Mouse (Mus musculus): ENCODE measurements at regions not wholly inside any gene's neighbourhood (a gene's known extent, or its start where the extent isn't known, plus 50 kb on each side); places are given as distances from the start of the nearest gene placed in this dataset.

GRCm38 (mm10) chr7:135888598-135888997 lies 172.4 kb upstream of the Mki67 start:
- DNase-seq (ENCODE audit: low read depth): no peak

DNA sequence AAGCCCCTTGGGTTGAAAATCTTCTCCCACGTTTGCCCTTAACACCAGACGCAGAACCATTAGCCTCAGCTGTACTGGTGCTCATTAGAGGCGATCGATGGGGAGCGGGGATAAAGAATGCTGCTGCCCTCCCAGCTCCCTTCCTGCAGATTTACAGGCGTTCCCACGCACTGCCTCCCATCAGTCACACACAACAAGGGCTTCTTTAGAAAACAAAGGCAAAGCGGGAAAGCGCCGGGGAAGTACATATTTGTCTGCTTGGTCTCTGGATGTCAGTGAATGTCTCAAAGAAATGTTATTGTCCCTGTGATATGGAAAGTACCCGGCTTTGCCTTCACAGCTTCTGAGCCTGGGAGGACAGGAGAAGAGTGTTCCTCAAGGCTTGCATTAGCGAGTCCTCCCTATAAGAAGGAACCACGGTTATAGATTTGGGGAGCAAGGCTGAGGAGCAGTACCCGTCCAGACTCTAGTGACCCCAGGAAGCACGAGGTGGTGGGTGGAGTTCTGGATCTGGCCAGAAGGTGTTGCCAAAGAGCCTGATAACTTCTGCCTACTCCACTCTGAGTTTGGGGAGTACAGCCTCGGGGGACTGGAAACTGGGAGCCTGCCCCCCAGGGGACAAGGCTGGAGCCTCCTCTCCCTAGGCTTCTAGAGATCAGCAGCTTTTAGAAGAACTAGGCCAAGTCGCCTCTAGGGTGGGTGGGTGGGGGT lies 173.0 kb upstream of the Mki67 start:
- peak; percentile 5 for DNase-seq (ENCODE audit: low read depth)

GRCm38 (mm10) chr7:135898876-135899275 lies 182.7 kb upstream of the Mki67 start:
- DNase-seq (ENCODE audit: low read depth): no peak

GRCm38 (mm10) chr7:135899765-135900164 lies 183.6 kb upstream of the Mki67 start:
- no peak for DNase-seq (ENCODE audit: low read depth)

- DNase-seq (ENCODE audit: low read depth): no peak
Observed at GRCm38 (mm10) chr7:135900861-135901321, 184.7 kb upstream of the Mki67 start.

GRCm38 (mm10) chr7:135902106-135903055 lies 186.2 kb upstream of the Mki67 start:
- no peak for DNase-seq (ENCODE audit: low read depth)

DNA sequence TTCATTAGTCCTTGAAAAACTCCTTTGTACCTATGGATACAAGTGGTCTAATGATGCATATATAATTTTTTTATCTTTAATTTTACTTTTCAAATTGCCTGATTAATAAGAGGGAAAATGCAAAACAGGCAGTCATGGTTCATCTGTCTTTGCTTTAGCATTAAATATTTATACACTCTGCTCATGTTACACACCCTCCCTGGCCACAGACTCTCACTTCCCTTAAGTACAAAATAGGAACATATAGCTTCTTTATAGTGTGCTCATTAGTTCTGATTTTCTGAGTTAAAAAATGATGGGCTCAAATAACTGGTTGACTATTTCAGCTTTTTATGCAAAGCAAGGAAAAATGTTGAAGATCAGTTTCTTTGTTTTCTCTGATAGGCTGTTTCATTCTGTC lies 195.2 kb upstream of the Mki67 start:
- DNase-seq (ENCODE audit: low read depth): no peak

GRCm38 (mm10) chr7:135913923-135914634 lies 197.9 kb upstream of the Mki67 start:
- DNase-seq (ENCODE audit: low read depth): peak; percentile 22

DNA sequence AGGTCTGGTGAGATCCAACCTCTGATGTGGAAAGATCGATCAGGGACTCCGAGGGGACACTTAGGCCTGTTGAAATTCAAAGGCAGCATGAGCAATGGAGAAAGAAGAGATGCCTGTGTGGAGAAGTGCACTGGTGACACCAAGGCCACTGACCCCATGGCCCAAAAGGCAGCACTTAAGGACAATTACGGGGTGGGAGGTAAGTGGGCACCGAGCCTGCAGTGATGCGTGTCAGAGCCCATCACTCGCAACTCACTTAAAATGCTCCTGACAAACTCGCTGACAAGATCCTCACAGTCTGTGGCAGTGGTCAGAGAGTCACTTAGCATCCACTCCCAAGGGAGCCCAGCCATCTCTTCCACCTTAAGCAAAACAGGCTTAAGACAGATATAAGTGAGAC lies 207.7 kb upstream of the Mki67 start:
- no peak for DNase-seq (ENCODE audit: low read depth)

DNA sequence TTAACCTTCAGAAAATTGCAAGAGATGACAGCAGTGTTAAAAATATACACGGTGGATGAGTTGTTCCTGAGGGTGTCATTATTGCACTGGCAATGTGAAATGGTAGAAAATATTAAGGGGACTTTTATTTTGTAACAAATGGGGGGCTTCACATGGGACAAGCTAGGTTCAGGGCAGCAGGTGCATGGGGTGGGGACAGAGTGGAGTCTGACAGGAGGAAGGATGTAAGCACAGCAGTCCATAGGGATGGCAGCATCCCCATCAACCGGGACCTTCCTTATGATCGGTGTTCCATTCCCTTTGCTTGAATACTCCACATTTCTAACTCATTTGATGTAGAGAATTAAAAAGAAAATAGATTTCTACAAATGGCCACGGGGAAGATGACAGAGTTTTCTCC lies 208.5 kb upstream of the Mki67 start:
- DNase-seq (ENCODE audit: low read depth): no peak

- no peak for DNase-seq (ENCODE audit: low read depth)
Observed at GRCm38 (mm10) chr7:135930091-135930490, 213.9 kb upstream of the Mki67 start.

DNA sequence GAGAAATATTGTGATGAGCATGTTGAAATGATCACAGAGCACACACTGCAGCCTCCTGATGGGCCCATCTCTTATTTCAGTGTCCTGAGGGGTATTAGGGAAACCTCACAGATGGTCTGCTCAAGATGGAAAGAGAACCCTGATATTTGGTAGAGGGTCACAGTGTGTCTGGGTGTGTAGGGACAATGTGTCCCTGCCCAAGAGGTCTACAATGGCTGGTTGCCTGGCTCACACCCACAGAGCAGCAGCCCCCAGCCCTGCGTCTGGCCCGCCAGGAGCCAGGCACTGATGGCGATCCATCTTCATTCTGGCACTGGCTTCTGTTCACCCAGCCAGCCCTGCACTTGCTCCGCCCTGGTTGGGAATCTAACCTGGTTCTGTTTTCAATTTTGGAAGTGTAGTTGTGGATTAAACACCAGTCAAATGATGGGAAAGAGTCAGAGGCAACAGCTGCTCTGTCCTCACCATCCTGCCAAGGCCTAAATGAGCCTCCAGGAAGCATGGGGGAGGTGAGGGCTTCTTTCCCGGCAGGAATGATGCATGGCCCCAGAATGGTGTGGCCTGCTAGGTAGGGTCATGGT lies 216.5 kb upstream of the Mki67 start:
- no peak for DNase-seq (ENCODE audit: low read depth)

- DNase-seq (ENCODE audit: low read depth): no peak
Observed at GRCm38 (mm10) chr7:135935180-135935579, 219.0 kb upstream of the Mki67 start.

DNA sequence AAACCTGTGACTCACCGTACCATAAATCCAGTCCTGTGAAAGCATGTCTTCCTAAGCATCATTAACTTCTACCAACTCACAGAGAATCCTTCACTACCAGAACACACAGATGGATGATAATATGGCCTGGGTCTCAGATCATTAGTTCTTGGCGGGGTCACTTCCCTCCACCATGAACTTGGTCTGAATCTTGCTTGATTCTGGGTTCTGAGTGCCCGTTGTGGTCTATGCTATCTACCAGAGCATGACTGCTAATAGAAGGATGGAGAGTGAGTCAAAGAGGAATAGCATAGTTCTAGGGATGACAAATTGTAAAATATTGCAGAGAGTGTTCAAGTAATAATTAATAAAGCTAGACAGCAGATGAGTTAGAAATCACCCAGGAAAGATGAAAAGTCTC lies 221.3 kb upstream of the Mki67 start:
- DNase-seq (ENCODE audit: low read depth): no peak

- no peak for DNase-seq (ENCODE audit: low read depth)
Observed at GRCm38 (mm10) chr7:135939341-135939740, 223.2 kb upstream of the Mki67 start.

DNA sequence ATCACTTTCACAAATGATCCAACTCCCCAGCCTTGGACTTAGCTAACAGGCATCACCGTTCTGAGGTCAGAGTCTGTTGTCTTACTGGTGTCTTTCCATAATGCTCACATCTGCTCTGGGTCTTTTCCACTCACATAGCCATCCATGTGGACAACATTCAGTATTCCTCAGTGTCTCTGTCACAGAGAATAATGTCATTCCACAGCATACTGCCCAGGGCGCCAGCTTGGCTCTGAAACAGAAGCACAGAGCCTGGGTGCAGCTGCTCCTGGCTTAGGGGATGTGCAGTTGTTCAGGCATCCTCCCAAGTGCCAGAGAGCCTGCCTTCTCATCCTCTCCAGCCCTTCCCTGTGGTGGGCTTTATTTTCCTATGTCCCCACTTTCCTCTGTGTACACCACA lies 226.7 kb upstream of the Mki67 start:
- DNase-seq (ENCODE audit: low read depth): no peak

GRCm38 (mm10) chr7:135946071-135946646 lies 230.0 kb upstream of the Mki67 start:
- no peak for DNase-seq (ENCODE audit: low read depth)

DNA sequence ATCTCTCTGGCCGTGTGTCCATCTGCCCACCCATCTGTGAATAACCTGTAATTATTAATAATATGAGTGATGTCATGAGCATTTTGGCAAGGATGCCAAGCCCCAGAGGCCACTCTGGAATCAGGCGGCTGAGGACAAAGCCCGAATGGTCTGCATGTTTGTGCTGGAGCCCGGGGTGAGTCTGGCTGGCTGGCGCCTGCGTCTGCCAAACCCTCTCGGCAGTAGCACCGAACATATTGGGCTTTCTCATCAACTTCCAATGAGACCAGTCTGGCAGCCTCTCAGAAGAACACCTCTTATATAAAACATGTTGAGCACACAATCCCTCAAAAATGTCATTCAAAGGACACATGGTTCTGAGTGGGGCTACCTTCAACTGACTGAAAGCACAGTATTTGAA lies 244.9 kb upstream of the Mki67 start:
- no peak for DNase-seq (ENCODE audit: low read depth)

DNA sequence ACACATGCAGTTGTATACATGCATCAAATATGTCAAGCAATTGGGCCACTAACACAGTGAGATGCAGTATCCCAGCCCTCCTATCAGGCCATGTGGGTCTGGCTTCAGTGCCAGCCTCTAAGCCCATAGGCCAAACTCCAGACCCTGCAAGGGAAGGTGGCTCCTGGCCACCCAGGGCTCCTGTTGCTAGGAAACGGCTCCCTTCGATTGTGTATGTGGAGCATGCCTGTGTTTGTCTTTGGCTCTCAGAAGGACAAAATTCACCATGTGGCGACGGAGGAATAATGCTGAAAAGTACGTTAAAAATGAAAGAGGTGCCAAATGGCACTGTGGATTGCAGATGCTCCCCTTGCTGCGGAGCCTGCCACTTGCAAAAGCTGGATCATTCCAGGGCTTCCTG lies 249.4 kb upstream of the Mki67 start:
- no peak for DNase-seq (ENCODE audit: low read depth)

DNA sequence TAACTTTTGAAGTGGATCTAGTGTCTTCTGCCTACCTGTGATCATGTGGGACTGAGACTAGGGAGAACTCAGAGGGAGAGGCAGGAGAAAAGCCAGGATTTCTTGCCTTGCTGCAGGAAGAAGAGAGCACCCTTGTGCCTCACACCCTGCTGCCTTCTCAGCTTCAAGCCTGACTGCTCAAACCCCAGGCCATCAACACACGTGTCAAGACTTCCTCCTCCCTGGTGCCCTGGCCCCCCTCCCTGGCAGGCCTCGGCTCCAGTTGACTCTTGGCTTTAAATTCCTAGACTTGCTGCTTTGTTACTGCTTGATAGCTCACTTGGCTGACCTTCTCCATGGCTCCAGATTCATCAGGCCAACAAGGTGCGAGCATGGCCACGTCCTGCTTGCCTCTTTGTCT lies 250.1 kb upstream of the Mki67 start:
- DNase-seq (ENCODE audit: low read depth): no peak

DNA sequence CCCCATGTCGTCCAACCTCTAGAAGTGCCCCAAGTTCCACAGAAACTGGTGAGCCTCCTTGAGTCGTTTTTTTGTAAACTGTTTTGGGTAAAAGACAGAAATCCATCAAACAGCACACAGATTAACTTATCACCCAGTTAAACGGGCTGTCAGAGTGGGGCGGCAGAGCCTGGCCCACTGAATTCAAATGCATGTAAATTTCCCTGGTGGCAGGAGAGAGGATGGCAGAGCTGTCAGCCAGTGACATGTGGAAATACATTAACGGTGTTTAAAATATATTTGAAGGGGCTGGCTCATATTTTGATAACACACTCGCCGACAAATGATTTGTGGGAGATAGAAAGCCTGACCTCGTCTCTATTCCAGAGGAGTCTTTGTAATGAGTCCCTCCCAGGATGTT lies 252.5 kb upstream of the Mki67 start:
- no peak for DNase-seq (ENCODE audit: low read depth)

- DNase-seq (ENCODE audit: low read depth): no peak
Observed at GRCm38 (mm10) chr7:135986021-135986420, 269.9 kb upstream of the Mki67 start.

Data from c-Kit-positive CD71-negative TER-119-negative erythroid progenitor cells, embryonic 14.5 days (primary cell).